8 mouse cellular contexts compared by ENCODE assay signal in the genomic region with DNA sequence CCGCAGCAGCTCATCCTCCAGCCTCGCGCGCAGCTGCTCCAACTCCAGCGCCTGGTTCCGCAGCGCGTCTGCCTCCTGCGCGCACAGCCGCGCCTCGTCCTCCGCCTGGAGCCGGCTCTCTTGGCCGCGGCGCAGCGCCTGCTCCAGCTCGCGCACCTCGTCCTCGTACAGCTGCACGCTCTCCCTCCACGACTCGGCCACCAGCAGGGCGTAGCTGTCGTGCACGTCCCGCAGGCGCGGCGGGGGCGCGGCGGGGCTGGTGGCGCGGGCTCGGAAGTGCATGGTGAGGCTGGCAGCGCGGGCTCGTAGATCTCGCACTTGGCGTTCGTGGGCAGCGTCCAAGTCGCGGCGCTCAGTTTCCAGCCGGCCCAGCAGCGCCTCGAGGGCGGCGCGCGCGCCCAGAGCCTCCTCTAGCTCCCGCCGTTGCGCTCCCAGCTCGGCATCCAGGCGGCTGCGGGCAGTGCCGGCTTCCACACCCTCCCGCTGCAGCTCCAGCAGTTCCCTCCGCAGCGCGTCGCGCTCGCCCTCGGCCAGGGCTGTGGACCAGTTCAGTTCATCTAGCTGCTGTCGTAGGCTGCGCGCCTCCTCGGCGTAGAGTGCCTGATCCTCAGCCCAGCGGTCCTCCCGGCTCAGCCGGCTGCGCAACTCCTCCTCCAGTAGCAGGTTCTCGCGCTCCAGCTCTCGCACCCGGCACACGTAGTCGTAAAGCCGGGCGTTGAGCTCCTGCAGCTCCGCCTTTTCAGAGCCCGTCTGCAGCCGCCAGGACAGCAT. TPM values are rescaled to one million over a fixed set of nuclear protein-coding genes. Genes with fewer than 3 reads are reported as not detected.
DNase-seq lines count a peak whose midpoint lies in the region; ATAC-seq lines count a peak whose summit lies in the region.

No protein-coding gene starts in this region.

- H3K4me1 ChIP-seq in heart, embryonic 13.5 days, result peaks cover 11% of the 10 kb centered on the region
- H3K4me1 ChIP-seq in liver, embryonic 15.5 days (replicated peaks), result peaks cover 15% of the 10 kb centered on the region
- peaks cover 15% of the 10 kb centered on the region for H3K4me1 ChIP-seq in neural tube, embryonic 13.5 days (replicated peaks)

- ATAC-seq in heart, embryonic 13.5 days (ENCODE audit: extremely low read depth, insufficient number of reproducible peaks, low FRiP score, low TSS enrichment), result peak; percentile 48; the same call in 1 of the 2 replicates
- ATAC-seq in liver, embryonic 15.5 days (ENCODE audit: insufficient read depth), result peak; percentile 49; the same call in 1 of the 2 replicates
- peak; percentile 86 for ATAC-seq in neural tube, embryonic 13.5 days (ENCODE audit: low read depth)

- peak; percentile 22 to 58 for DNase-seq in urinary bladder, adult 18-20 months (ENCODE audit: low spot score in 2 of 2)
- DNase-seq in urinary bladder, postnatal 10 days (ENCODE audit: low spot score), result no peak
- DNase-seq in embryo, embryonic 11.5 days (ENCODE audit: low read depth, low spot score), result peak; percentile 66
- DNase-seq in layer of hippocampus, adult 18-20 months (ENCODE audit: low spot score in 2 of 2), result peak; percentile 61 to 70
- DNase-seq in Muller cell, postnatal 12 days (ENCODE audit: inconsistent ontology term), result no peak

- H3K4me3 ChIP-seq in heart, embryonic 13.5 days, result peak overlapping the region; percentile 70
- H3K4me3 ChIP-seq in liver, embryonic 15.5 days (replicated peaks), result peak overlapping the region; percentile 50
- peak overlapping the region; percentile 56 for H3K4me3 ChIP-seq in neural tube, embryonic 13.5 days

- under 1% methylated on average over 83 of the region's 92 CpGs for WGBS in heart, embryonic 13.5 days
- under 1% methylated on average over 92 of the region's 92 CpGs for WGBS in liver, embryonic 15.5 days (ENCODE audit: insufficient replicate concordance)
- under 1% methylated on average over 92 of the region's 92 CpGs for WGBS in neural tube, embryonic 13.5 days

- peak overlapping the region; percentile 99 for H3K4me2 ChIP-seq in heart, embryonic 13.5 days
- H3K4me2 ChIP-seq in liver, embryonic 15.5 days, result peak overlapping the region; percentile 77
- H3K4me2 ChIP-seq in neural tube, embryonic 13.5 days, result peak overlapping the region; percentile 85

- H3K27me3 ChIP-seq in heart, embryonic 13.5 days (replicated peaks), result peaks cover 38% of the 10 kb centered on the region
- peaks cover 70% of the 10 kb centered on the region for H3K27me3 ChIP-seq in liver, embryonic 15.5 days
- H3K27me3 ChIP-seq in neural tube, embryonic 13.5 days, result peaks cover 17% of the 10 kb centered on the region

- H3K27ac ChIP-seq in heart, embryonic 13.5 days (replicated peaks), result peak overlapping the region; percentile 30
- no peak overlapping the region for H3K27ac ChIP-seq in liver, embryonic 15.5 days (replicated peaks)
- H3K27ac ChIP-seq in neural tube, embryonic 13.5 days (replicated peaks), result peak overlapping the region; percentile 84

- H3K9me3 ChIP-seq in heart, embryonic 13.5 days, result no peaks in the 10 kb centered on the region
- H3K9me3 ChIP-seq in liver, embryonic 15.5 days (replicated peaks), result no peaks in the 10 kb centered on the region
- H3K9me3 ChIP-seq in neural tube, embryonic 13.5 days, result no peaks in the 10 kb centered on the region

- H3K9ac ChIP-seq in heart, embryonic 13.5 days, result peak overlapping the region; percentile 76
- no peak overlapping the region for H3K9ac ChIP-seq in liver, embryonic 15.5 days
- H3K9ac ChIP-seq in neural tube, embryonic 13.5 days, result peak overlapping the region; percentile 77

- H3K36me3 ChIP-seq in heart, embryonic 13.5 days, result no peaks in the 10 kb centered on the region
- H3K36me3 ChIP-seq in liver, embryonic 15.5 days (replicated peaks), result no peaks in the 10 kb centered on the region
- no peaks in the 10 kb centered on the region for H3K36me3 ChIP-seq in neural tube, embryonic 13.5 days

RNA-seq across cellular contexts. Expression of gene Synm, which starts 0.5 kb away (rescaled TPM):
- polyA plus RNA-seq in heart, embryonic 13.5 days (2015; fragmentation: Nextera tagmentation; extraction: Ambion mirVana), result 2.8 and 3.4 TPM in 2 replicates
- 10 to 100 TPM; 24.5 to 26.1 TPM for total RNA-seq in layer of hippocampus, adult 18-20 months (2021)
- polyA plus RNA-seq in liver, embryonic 15.5 days (2015; fragmentation: Nextera tagmentation; extraction: Ambion mirVana), result 0.13 and 0.20 TPM in 2 replicates
- polyA plus RNA-seq in neural tube, embryonic 13.5 days (2015; fragmentation: Nextera tagmentation; extraction: Ambion mirVana), result 14.5 TPM in 2 replicates

Comparison
In these comparisons a context has a peak if more than half of its experiments do, and no peak if none do; other contexts are left out.
1. DNase-seq: peak in urinary bladder, adult 18-20 months (2 of 2), embryo, embryonic 11.5 days (single experiment) and layer of hippocampus, adult 18-20 months (2 of 2); none in urinary bladder, postnatal 10 days (single experiment) and Muller cell, postnatal 12 days (single experiment).
2. Peak in every context shown above with its lines, with median percentiles within 50 percentile points of each other: ATAC-seq, H3K4me2 ChIP-seq and H3K4me3 ChIP-seq.